Mouse (Mus musculus) CH12.LX (cell line): ENCODE data around the gene Nlgn1. TPM values are rescaled to one million over a fixed set of nuclear protein-coding genes. Genes with fewer than 3 reads are reported as not detected.

Experiments used
- DNase-seq: peaks from one replicate; pipeline ENCODE4 v3.0.0-alpha.2; 2013; ENCODE audit errors: extremely low read depth
- H3K27ac ChIP-seq: 2 replicates; pipeline ENCODE4 v1.5.1; 2012; ENCODE audit warnings: low read depth, mild to moderate bottlenecking, control low read depth, moderate library complexity; ENCODE audit not compliant: insufficient read depth
- H3K27me3 ChIP-seq: replicated peaks from 2 replicates; pipeline ENCODE3; 2012; ENCODE audit warnings: inconsistent platforms
- H3K36me3 ChIP-seq, 2 experiments: replicated peaks in 1 of 2; 2 replicates each; pipeline versions ENCODE3 to v1.6.1; 2012; ENCODE audit warnings: inconsistent platforms in 1 of 2, low read length in 1 of 2, mild to moderate bottlenecking in 1 of 2, mixed read lengths in 1 of 2, moderate library complexity in 1 of 2; ENCODE audit not compliant: control insufficient read depth in 1 of 2, insufficient read depth in 1 of 2
- H3K4me1 ChIP-seq, 2 experiments: 2 replicates each; pipeline ENCODE4 v1.6.1; 2012; ENCODE audit warnings: inconsistent platforms in 1 of 2, moderate library complexity in 1 of 2; ENCODE audit not compliant: insufficient read depth in 2 of 2, control insufficient read depth in 1 of 2
- H3K4me2 ChIP-seq: 2 replicates; pipeline ENCODE4 v1.6.1; 2012; ENCODE audit warnings: low read depth, mild to moderate bottlenecking, control low read depth; ENCODE audit not compliant: poor library complexity, insufficient read depth, severe bottlenecking
- H3K4me3 ChIP-seq, 3 experiments: fragments of 150-350 bp in 1 of 3; sonication (generic) in 1 of 3; replicated peaks in 1 of 3; 2 replicates each; pipeline versions ENCODE3 to v1.5.1; 2011 to 2012; ENCODE audit warnings: low read depth in 2 of 3, low read length in 2 of 3, mild to moderate bottlenecking in 2 of 3, moderate library complexity in 2 of 3, control low read depth in 1 of 3, improper control_type of control experiment in 1 of 3, inconsistent platforms in 1 of 3, mixed read lengths in 1 of 3; ENCODE audit not compliant: poor library complexity in 1 of 3
- H3K79me2 ChIP-seq: replicated peaks from 2 replicates; pipeline ENCODE4 v1.6.1; 2012; ENCODE audit warnings: mild to moderate bottlenecking, moderate library complexity; ENCODE audit not compliant: control insufficient read depth, poor library complexity, insufficient read depth, severe bottlenecking; ENCODE audit errors: extremely low read depth
- H3K9ac ChIP-seq: 2 replicates; pipeline ENCODE4 v1.6.1; 2012; ENCODE audit warnings: low read depth, mild to moderate bottlenecking, control low read depth, moderate library complexity; ENCODE audit not compliant: insufficient read depth
- H3K9me3 ChIP-seq: replicated peaks from 2 replicates; pipeline ENCODE3; 2012; ENCODE audit warnings: low read length, inconsistent platforms, mixed read lengths
- CHD1 ChIP-seq: IDR thresholded peaks from 2 replicates; pipeline ENCODE4 v1.6.1; 2012; ENCODE audit warnings: low read depth, low read length, improper control_type of control experiment, inconsistent platforms
- CHD2 ChIP-seq: IDR thresholded peaks from 2 replicates; pipeline ENCODE4 v1.6.1; 2011; ENCODE audit warnings: low read length, improper control_type of control experiment
- CTCF ChIP-seq, 2 experiments: IDR thresholded peaks in 1 of 2; conservative IDR thresholded peaks in 1 of 2; 2 replicates each; pipeline ENCODE4 v1.5.1; 2011 to 2012; ENCODE audit warnings: low read depth in 2 of 2, low read length in 2 of 2, improper control_type of control experiment in 1 of 2, inconsistent platforms in 1 of 2, mild to moderate bottlenecking in 1 of 2, moderate library complexity in 1 of 2
- GABPA ChIP-seq: IDR thresholded peaks from 2 replicates; pipeline ENCODE4 v1.6.1; 2012; ENCODE audit warnings: low read depth, low read length, improper control_type of control experiment, inconsistent platforms; ENCODE audit not compliant: insufficient replicate concordance
- MAFK ChIP-seq: IDR thresholded peaks from 2 replicates; pipeline ENCODE4 v1.6.1; 2011; ENCODE audit warnings: low read length, improper control_type of control experiment; ENCODE audit not compliant: insufficient replicate concordance
- MAZ ChIP-seq: IDR thresholded peaks from 2 replicates; pipeline ENCODE4 v1.6.1; 2012; ENCODE audit warnings: low read depth, mild to moderate bottlenecking, inconsistent platforms, low read length, improper control_type of control experiment, moderate library complexity
- RAD21 ChIP-seq: IDR thresholded peaks from 2 replicates; pipeline ENCODE4 v1.6.1; 2011; ENCODE audit warnings: low read depth, mild to moderate bottlenecking, low read length, improper control_type of control experiment, moderate library complexity
- RCOR1 ChIP-seq: conservative IDR thresholded peaks from 2 replicates; pipeline ENCODE4 v1.6.1; 2012; ENCODE audit warnings: low read depth, mild to moderate bottlenecking, inconsistent platforms, low read length, improper control_type of control experiment
- TCF12 ChIP-seq: IDR thresholded peaks from 2 replicates; pipeline ENCODE4 v1.6.1; 2014; ENCODE audit warnings: low read depth, mild to moderate bottlenecking, inconsistent platforms, low read length, improper control_type of control experiment
- UBTF ChIP-seq: IDR thresholded peaks from 2 replicates; pipeline ENCODE4 v1.6.1; 2012; ENCODE audit warnings: low read depth, mild to moderate bottlenecking, inconsistent platforms, low read length, improper control_type of control experiment, moderate library complexity
- ZC3H11A ChIP-seq: IDR thresholded peaks from 2 replicates; pipeline ENCODE4 v1.6.1; 2012; ENCODE audit warnings: low read depth, mild to moderate bottlenecking, inconsistent platforms, low read length, improper control_type of control experiment
- ZMIZ1 ChIP-seq: IDR thresholded peaks from 2 replicates; pipeline ENCODE4 v1.6.1; 2012; ENCODE audit warnings: low read depth, mild to moderate bottlenecking, inconsistent platforms, low read length, improper control_type of control experiment
- ZNF384 ChIP-seq: IDR thresholded peaks from 2 replicates; pipeline ENCODE4 v1.6.1; 2012; ENCODE audit warnings: low read depth, low read length, improper control_type of control experiment, inconsistent platforms
- dilution Hi-C: fragments of 300-500 bp; cut with MboI; formaldehyde crosslinking; loops from 2 replicates; pipeline ENCODE4 v1.14.3; 2020; ENCODE audit warnings: low sequenced_read_pairs; ENCODE audit not compliant: extremely low pct_unique_long_range_greater_than_20kb, extremely low pct_ligation_motif_present
- in situ Hi-C: fragments of 300-500 bp; cut with MboI; formaldehyde crosslinking; loops from 3 replicates; pipeline ENCODE4 v1.14.3; 2019; ENCODE audit warnings: low sequenced_read_pairs, low pct_ligation_motif_present, low pct_unique_long_range_greater_than_20kb, mixed read lengths
- polyA plus RNA-seq: library from polyadenylated mRNA; unstranded; fragments of >175 nt; gene quantifications from 2 replicates; pipeline ENCODE4 v1.2.1, GENCODE M21; 2012; ENCODE audit warnings: low read depth; ENCODE audit not compliant: insufficient read length
- total RNA-seq, 2 experiments: library from RNA; depleted of rRNA; stranded (reverse); fragments of 300-350 nt in 1 of 2; fragments of >200 nt in 1 of 2; gene quantifications; 2 replicates each; pipeline ENCODE4 v1.2.3; 2012 to 2014

Nlgn1 gene
- total and polyA plus RNA-seq, 3 experiments, result not detected

- in situ Hi-C loops, result no loop called here
- dilution Hi-C loops, result no loop called here
- Histone ChIP-seq H3K27me3 (no peaks in the 10 kb centered on the region), H3K36me3 (no peaks in the 10 kb centered on the region), H3K4me1 (no peaks in the 10 kb centered on the region), H3K79me2 (no peaks in the 10 kb centered on the region), H3K9ac (no peak overlapping the region), H3K4me2 (no peak overlapping the region), H3K9me3 (peaks cover 21% of the 10 kb centered on the region), H3K27ac (no peak overlapping the region), H3K4me3 (no peak overlapping the region)
- TF ChIP-seq ZNF384 (no peak), RAD21 (no peak), TCF12 (no peak), CHD1 (no peak), ZMIZ1 (no peak), ZC3H11A (no peak), GABPA (no peak)
- DNase-seq, result no peak
Measured at GRCm38 (mm10) chr3:25963568-25963967, 368.7 kb downstream of the Nlgn1 start.

- Histone ChIP-seq H3K4me2 (no peak overlapping the region), H3K27me3 (no peaks in the 10 kb centered on the region), H3K79me2 (no peaks in the 10 kb centered on the region), H3K4me3 (no peak overlapping the region), H3K4me1 (no peaks in the 10 kb centered on the region), H3K9ac (no peak overlapping the region), H3K27ac (no peak overlapping the region), H3K9me3 (peaks cover 22% of the 10 kb centered on the region), H3K36me3 (no peaks in the 10 kb centered on the region)
- dilution Hi-C loops (no loop called here), in situ Hi-C loops (no loop called here)
- DNase-seq, result no peak
- TF ChIP-seq CHD1 (no peak), RAD21 (no peak), MAZ (no peak)
Measured at GRCm38 (mm10) chr3:25916535-25916934, 415.7 kb downstream of the Nlgn1 start.

GRCm38 (mm10) chr3:25914365-25915065 is 417.7 kb downstream of the Nlgn1 start:
- Histone ChIP-seq H3K27me3 (no peaks in the 10 kb centered on the region), H3K4me3 (no peak overlapping the region), H3K36me3 (no peaks in the 10 kb centered on the region), H3K79me2 (no peaks in the 10 kb centered on the region), H3K4me2 (no peak overlapping the region), H3K27ac (no peak overlapping the region), H3K9me3 (peaks cover 23% of the 10 kb centered on the region), H3K4me1 (no peaks in the 10 kb centered on the region), H3K9ac (no peak overlapping the region)
- no peak for DNase-seq
- dilution Hi-C loops (no loop called here), in situ Hi-C loops (no loop called here)
- TF ChIP-seq RCOR1, result no peak
- no peak for TF ChIP-seq MAFK
- no peak for TF ChIP-seq CTCF (conservative IDR thresholded peaks at IDR 0.05 in 1 of 2, IDR thresholded peaks at IDR 0.05 in 1 of 2; ENCODE audit: low read depth in 2 of 2, low read length in 2 of 2)
- no peak for TF ChIP-seq UBTF
- TF ChIP-seq CHD2, result no peak
